Comparison of ENCODE assay signal across 8 mouse cellular contexts in genomic region chr12:51830077-51830402, GRCm38 (mm10). TPM values are rescaled to one million over a fixed set of nuclear protein-coding genes. Genes with fewer than 3 reads are reported as not detected.
DNase-seq lines count a peak whose midpoint lies in the region; ATAC-seq and TF ChIP-seq lines count a peak whose summit lies in the region.

No protein-coding gene starts in this region.

- peak overlapping the region; percentile 67 for H3K4me2 ChIP-seq in heart, embryonic 14.5 days (ENCODE audit: low read length)
- H3K4me2 ChIP-seq in forebrain, embryonic 15.5 days (replicated peaks), result peak overlapping the region; percentile 71
- peak overlapping the region; percentile 77 for H3K4me2 ChIP-seq in liver, embryonic 11.5 days

- no peak for DNase-seq in heart, postnatal 10 days
- DNase-seq in G1E (ENCODE audit: low spot score), result peak; percentile 19
- DNase-seq in liver, embryonic 11.5 days (ENCODE audit: low spot score), result no peak
- no peak for DNase-seq in Muller cell, postnatal 12 days (ENCODE audit: inconsistent ontology term)
- no peak for DNase-seq in urinary bladder, postnatal 36 days (ENCODE audit: low spot score in 2 of 2)

- peak; percentile 1; the same call in 1 of the 2 replicates for ATAC-seq in heart, embryonic 14.5 days (ENCODE audit: insufficient number of reproducible peaks, insufficient read depth, low FRiP score, low read depth)
- no peak; the same call in 1 of the 2 replicates for ATAC-seq in G1E (ENCODE audit: extremely low read depth, insufficient number of reproducible peaks, low FRiP score, poor library complexity, severe bottlenecking)
- no peak for ATAC-seq in forebrain, embryonic 15.5 days (replicated peaks)
- ATAC-seq in liver, embryonic 11.5 days (replicated peaks; ENCODE audit: low FRiP score), result peak; percentile 27

- H3K27me3 ChIP-seq in heart, embryonic 14.5 days (ENCODE audit: control insufficient read depth, insufficient read depth, low read length), result no peaks in the 10 kb centered on the region
- H3K27me3 ChIP-seq in G1E (ENCODE audit: insufficient read depth, low read length), result no peaks in the 10 kb centered on the region
- H3K27me3 ChIP-seq in forebrain, embryonic 15.5 days, result no peaks in the 10 kb centered on the region
- no peaks in the 10 kb centered on the region for H3K27me3 ChIP-seq in liver, embryonic 11.5 days (replicated peaks; ENCODE audit: control insufficient read depth, insufficient read depth, low read length)
- H3K27me3 ChIP-seq in small intestine, adult 2 months (ENCODE audit: control insufficient read depth, insufficient read depth, low read length), result no peaks in the 10 kb centered on the region

- peak overlapping the region; percentile 100 for H3K9ac ChIP-seq in heart, embryonic 14.5 days (ENCODE audit: low read length)
- peak overlapping the region; percentile 99 for H3K9ac ChIP-seq in forebrain, embryonic 15.5 days (replicated peaks)
- H3K9ac ChIP-seq in liver, embryonic 11.5 days (ENCODE audit: low read depth, low read length), result peak overlapping the region; percentile 99

- WGBS in heart, embryonic 14.5 days, result under 1% methylated on average over 12 of the region's 12 CpGs
- WGBS in forebrain, embryonic 15.5 days, result under 1% methylated on average over 12 of the region's 12 CpGs
- under 1% methylated on average over 12 of the region's 12 CpGs for WGBS in liver, embryonic 11.5 days
- under 1% methylated on average over 12 of the region's 12 CpGs for WGBS in small intestine, adult 2 months

- peak overlapping the region; percentile 99 for H3K27ac ChIP-seq in heart, embryonic 14.5 days (replicated peaks in 1 of 2; ENCODE audit: control insufficient read depth in 1 of 2, insufficient read depth in 1 of 2, low read depth in 2 of 2, low read length in 2 of 2)
- peak overlapping the region; percentile 99 for H3K27ac ChIP-seq in forebrain, embryonic 15.5 days (replicated peaks)
- H3K27ac ChIP-seq in liver, embryonic 11.5 days (ENCODE audit: low read depth, low read length), result peak overlapping the region; percentile 100
- H3K27ac ChIP-seq in small intestine, adult 2 months (ENCODE audit: insufficient read depth, low read depth, low read length), result peak overlapping the region; percentile 97

- TF ChIP-seq CTCF in G1E (IDR thresholded peaks at IDR 0.05; ENCODE audit: low read depth, low read length), result no peak
- TF ChIP-seq CTCF in small intestine, adult 2 months (IDR thresholded peaks at IDR 0.05; ENCODE audit: extremely low read depth, insufficient read length, insufficient replicate concordance, low read depth, low read length), result peak; percentile 19; the same call in 1 of the 2 replicates

- peaks cover 18% of the 10 kb centered on the region for H3K36me3 ChIP-seq in heart, embryonic 14.5 days (ENCODE audit: control insufficient read depth, insufficient read depth, low read length)
- peaks cover 29% of the 10 kb centered on the region for H3K36me3 ChIP-seq in G1E (replicated peaks)
- 0 out of 2 replicates have a peak, but pooled peaks cover 4% of the 10 kb centered on the region for H3K36me3 ChIP-seq in forebrain, embryonic 15.5 days
- peaks cover 6% of the 10 kb centered on the region; the same call in 1 of the 2 replicates for H3K36me3 ChIP-seq in liver, embryonic 11.5 days (ENCODE audit: control insufficient read depth, insufficient read depth, low read length)
- H3K36me3 ChIP-seq in small intestine, adult 2 months (ENCODE audit: control insufficient read depth, insufficient read depth, low read length), result peaks cover 8% of the 10 kb centered on the region; the same call in 1 of the 2 replicates

- peak overlapping the region; percentile 79 to 99 for H3K4me3 ChIP-seq in heart, embryonic 14.5 days (ENCODE audit: control insufficient read depth in 1 of 2, insufficient read depth in 1 of 2, low read depth in 1 of 2, low read length in 2 of 2)
- peak overlapping the region; percentile 98 for H3K4me3 ChIP-seq in G1E (ENCODE audit: low read depth, low read length)
- peak overlapping the region; percentile 99 for H3K4me3 ChIP-seq in forebrain, embryonic 15.5 days
- H3K4me3 ChIP-seq in liver, embryonic 11.5 days (ENCODE audit: low read depth, low read length), result peak overlapping the region; percentile 89
- H3K4me3 ChIP-seq in small intestine, adult 2 months (ENCODE audit: low read depth, low read length), result peak overlapping the region; percentile 89

- H3K9me3 ChIP-seq in heart, embryonic 14.5 days (ENCODE audit: control insufficient read depth, low read length), result no peaks in the 10 kb centered on the region
- H3K9me3 ChIP-seq in G1E (replicated peaks), result no peaks in the 10 kb centered on the region
- H3K9me3 ChIP-seq in forebrain, embryonic 15.5 days, result no peaks in the 10 kb centered on the region
- H3K9me3 ChIP-seq in liver, embryonic 11.5 days (ENCODE audit: control insufficient read depth, low read length), result no peaks in the 10 kb centered on the region

- intact Hi-C loops in heart, postnatal 10 days (cut with DNase I), result loop anchor here (2.0 to 5.0 kb wide), 2 partner anchors 15 to 52 kb away; no protein-coding TSS in a partner anchor

- H3K4me1 ChIP-seq in heart, embryonic 14.5 days (ENCODE audit: control insufficient read depth in 2 of 2, insufficient read depth in 2 of 2, low read length in 2 of 2), result peaks cover 2 to 13% of the 10 kb centered on the region in 2 experiments; a peak in 3 of 4 replicates
- H3K4me1 ChIP-seq in G1E (ENCODE audit: insufficient read depth, low read depth, low read length), result peaks cover 43% of the 10 kb centered on the region
- peaks cover 20% of the 10 kb centered on the region for H3K4me1 ChIP-seq in forebrain, embryonic 15.5 days
- peaks cover 18% of the 10 kb centered on the region for H3K4me1 ChIP-seq in liver, embryonic 11.5 days (replicated peaks; ENCODE audit: control insufficient read depth, insufficient read depth, low read length)
- H3K4me1 ChIP-seq in small intestine, adult 2 months (ENCODE audit: control insufficient read depth, insufficient read depth, insufficient read length, low read length), result peaks cover 3% of the 10 kb centered on the region; the same call in 1 of the 2 replicates

- TF ChIP-seq POLR2A in small intestine, adult 2 months (IDR thresholded peaks at IDR 0.05; ENCODE audit: low read depth, low read length), result no peak

RNA-seq across cellular contexts. Expression of gene Hectd1, which starts 0.7 kb away (rescaled TPM):
- 43.3 and 43.6 TPM in 2 replicates for polyA plus RNA-seq in heart, embryonic 14.5 days (2014; fragmentation: Nextera tagmentation; extraction: Ambion mirVana)
- 10 to 100 TPM; 95.8 to 97.3 TPM for total RNA-seq in heart, postnatal 10 days (2021)
- 249 and 255 TPM in 2 replicates for total RNA-seq in G1E (2014; fragmentation: Nextera tagmentation)
- 238 and 273 TPM in 2 replicates for total RNA-seq in G1E (2017)
- polyA plus RNA-seq in G1E (2012), result 25.4 and 35.0 TPM in 2 replicates
- polyA plus RNA-seq in forebrain, embryonic 15.5 days (2015; fragmentation: Nextera tagmentation; extraction: Ambion mirVana), result 38.8 and 42.7 TPM in 2 replicates
- 59.4 and 60.0 TPM in 2 replicates for polyA plus RNA-seq in liver, embryonic 11.5 days (2014; fragmentation: Nextera tagmentation; extraction: Ambion mirVana)
- polyA plus RNA-seq in small intestine, adult 2 months (2012; rRNA removed), result 3.5 and 6.7 TPM in 2 replicates

Comparison
In these comparisons a context has a peak if more than half of its experiments do, and no peak if none do; other contexts are left out.
1. ATAC-seq: peak in heart, embryonic 14.5 days (single experiment) and liver, embryonic 11.5 days (single experiment); none in G1E (single experiment) and forebrain, embryonic 15.5 days (single experiment).
2. Peak in every context shown above with its lines, with median percentiles within 50 percentile points of each other: H3K27ac ChIP-seq, H3K4me2 ChIP-seq, H3K4me3 ChIP-seq and H3K9ac ChIP-seq.